ENCODE assay signal across 8 mouse cellular contexts in the genomic region with DNA sequence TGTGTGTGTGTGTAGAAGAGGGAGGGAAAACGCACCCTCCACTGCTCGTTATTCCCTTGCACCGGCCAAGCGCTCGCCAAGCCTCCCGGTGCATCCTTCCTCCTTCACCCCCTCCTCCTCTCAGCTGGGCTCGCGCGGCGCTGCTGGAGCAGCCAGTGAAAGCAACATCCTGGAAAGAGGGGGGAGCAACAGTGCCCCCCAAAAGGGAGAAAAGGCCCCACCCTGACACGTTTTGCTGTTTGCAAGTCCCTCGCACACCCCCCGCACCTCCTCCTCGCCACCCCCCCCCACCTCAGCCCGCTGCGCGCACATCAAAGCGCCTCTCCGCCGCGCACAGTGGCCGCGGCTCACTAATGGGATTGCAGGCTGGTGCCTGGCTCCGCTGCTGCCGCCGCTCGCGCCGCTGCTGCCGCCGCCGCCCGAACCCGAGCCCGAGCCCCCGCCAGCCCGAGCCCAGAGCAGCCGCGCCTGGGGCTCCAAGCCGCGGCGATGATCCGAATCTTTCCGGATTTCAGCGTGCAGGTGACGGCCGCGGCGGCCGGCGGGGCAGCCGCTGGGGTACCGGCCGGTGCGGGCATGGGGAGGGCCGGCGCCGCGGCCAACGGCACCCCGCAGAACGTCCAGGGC. TPM values are rescaled to one million over a fixed set of nuclear protein-coding genes. Genes with fewer than 3 reads are reported as not detected.
DNase-seq lines count a peak whose midpoint lies in the region; ATAC-seq and TF ChIP-seq lines count a peak whose summit lies in the region.

A gene (plus strand): TSS at position 577 of the 627 bp plus-strand sequence.

- no peaks in the 10 kb centered on the region for H3K36me3 ChIP-seq in kidney, embryonic 16.5 days (ENCODE audit: insufficient read depth, low read length)
- no peaks in the 10 kb centered on the region for H3K36me3 ChIP-seq in intestine, postnatal 0 days (ENCODE audit: control insufficient read depth, insufficient read depth)
- no peaks in the 10 kb centered on the region for H3K36me3 ChIP-seq in liver, embryonic 12.5 days

- H3K9me3 ChIP-seq in kidney, embryonic 16.5 days (ENCODE audit: low read length), result no peaks in the 10 kb centered on the region
- H3K9me3 ChIP-seq in intestine, postnatal 0 days (ENCODE audit: control insufficient read depth), result no peaks in the 10 kb centered on the region
- H3K9me3 ChIP-seq in liver, embryonic 12.5 days (replicated peaks), result no peaks in the 10 kb centered on the region

- peak within 1 kb of the TSS; percentile 50 for H3K9ac ChIP-seq in kidney, embryonic 16.5 days (replicated peaks; ENCODE audit: low read length)
- H3K9ac ChIP-seq in intestine, postnatal 0 days (ENCODE audit: low read depth, low read length), result no peak within 1 kb of the TSS
- 0 out of 2 replicates have a peak within 1 kb of the TSS, but pooled peaks have one; percentile 7 for H3K9ac ChIP-seq in liver, embryonic 12.5 days

- H3K4me1 ChIP-seq in kidney, embryonic 16.5 days (ENCODE audit: insufficient read depth, low read length), result peaks cover 33% of the 10 kb centered on the region
- H3K4me1 ChIP-seq in cerebellum, adult 2 months (ENCODE audit: control insufficient read depth, insufficient read depth, low read length), result no peaks in the 10 kb centered on the region
- H3K4me1 ChIP-seq in intestine, postnatal 0 days (replicated peaks; ENCODE audit: control insufficient read depth, insufficient read depth, low read length), result peaks cover 4% of the 10 kb centered on the region; the same call in 1 of the 2 replicates
- 0 out of 2 replicates have a peak, but pooled peaks cover 9% of the 10 kb centered on the region for H3K4me1 ChIP-seq in liver, embryonic 12.5 days

- peak within 1 kb of the TSS; percentile 56 for H3K4me3 ChIP-seq in kidney, embryonic 16.5 days (ENCODE audit: low read length)
- H3K4me3 ChIP-seq in cerebellum, adult 2 months (replicated peaks; ENCODE audit: insufficient read depth, low read depth, low read length), result peak within 1 kb of the TSS; percentile 51
- peak within 1 kb of the TSS; percentile 43 for H3K4me3 ChIP-seq in intestine, postnatal 0 days (ENCODE audit: low read depth, low read length)
- H3K4me3 ChIP-seq in liver, embryonic 12.5 days, result peak within 1 kb of the TSS; percentile 45

- WGBS in kidney, embryonic 16.5 days, result under 1% methylated on average over 44 of the region's 62 CpGs
- WGBS in cerebellum, adult 2 months, result under 1% methylated on average over 58 of the region's 62 CpGs
- under 1% methylated on average over 43 of the region's 62 CpGs for WGBS in intestine, postnatal 0 days
- 2% methylated on average over 51 of the region's 62 CpGs for WGBS in liver, embryonic 12.5 days (ENCODE audit: insufficient replicate concordance)

- peak within 1 kb of the TSS; percentile 86 for H3K4me2 ChIP-seq in kidney, embryonic 16.5 days (replicated peaks; ENCODE audit: low read depth, low read length)
- peak within 1 kb of the TSS; percentile 75 for H3K4me2 ChIP-seq in intestine, postnatal 0 days (replicated peaks; ENCODE audit: low read depth)
- H3K4me2 ChIP-seq in liver, embryonic 12.5 days, result peak within 1 kb of the TSS; percentile 59

- no peak for TF ChIP-seq CTCF in cerebellum, adult 2 months (IDR thresholded peaks at IDR 0.05; ENCODE audit: borderline replicate concordance, insufficient read depth, low read depth, low read length)
- no peak for TF ChIP-seq CTCF in intestine, postnatal 0 days (IDR thresholded peaks at IDR 0.05; ENCODE audit: low read depth)

- DNase-seq in kidney, adult 9 months, result no peak
- peak; percentile 33 to 39 for DNase-seq in cerebellum, adult 2 months
- peak; percentile 45 for DNase-seq in right cerebral cortex, postnatal 14 days
- DNase-seq in spleen, postnatal 4 days (ENCODE audit: low spot score in 2 of 2), result no peak

- no peak for TF ChIP-seq POLR2A in cerebellum, adult 2 months (IDR thresholded peaks at IDR 0.05; ENCODE audit: borderline replicate concordance, insufficient read depth, low read length)

- peaks cover 70% of the 10 kb centered on the region for H3K27me3 ChIP-seq in kidney, embryonic 16.5 days (ENCODE audit: insufficient read depth, low read length)
- H3K27me3 ChIP-seq in cerebellum, adult 2 months (ENCODE audit: control insufficient read depth, insufficient read depth, low read length), result peaks cover 4% of the 10 kb centered on the region; the same call in 1 of the 2 replicates
- peaks cover 72% of the 10 kb centered on the region for H3K27me3 ChIP-seq in intestine, postnatal 0 days (replicated peaks; ENCODE audit: control insufficient read depth, insufficient read depth, low read length)
- peaks cover 82% of the 10 kb centered on the region for H3K27me3 ChIP-seq in liver, embryonic 12.5 days (replicated peaks)

- no peak within 1 kb of the TSS for H3K27ac ChIP-seq in kidney, embryonic 16.5 days (ENCODE audit: low read length)
- no peak within 1 kb of the TSS; the same call in 1 of the 2 replicates for H3K27ac ChIP-seq in cerebellum, adult 2 months (ENCODE audit: insufficient read depth, low read length)
- no peak within 1 kb of the TSS for H3K27ac ChIP-seq in intestine, postnatal 0 days (ENCODE audit: low read depth, low read length)
- H3K27ac ChIP-seq in liver, embryonic 12.5 days, result no peak within 1 kb of the TSS

- no peak for ATAC-seq in kidney, embryonic 16.5 days (ENCODE audit: low FRiP score, low TSS enrichment)
- ATAC-seq in frontal cortex, adult (ENCODE audit: low TSS enrichment), result peak; percentile 55; the same call in 1 of the 2 replicates
- no peak for ATAC-seq in intestine, postnatal 0 days
- no peak for ATAC-seq in liver, embryonic 12.5 days

RNA-seq across cellular contexts. Expression of the gene that starts here (rescaled TPM):
- polyA plus RNA-seq in kidney, embryonic 16.5 days (2015; fragmentation: Nextera tagmentation; extraction: Ambion mirVana), result 0.92 and 2.1 TPM in 2 replicates
- polyA plus RNA-seq in cerebellum, adult 2 months (2012; rRNA removed), result 13.3 and 14.2 TPM in 2 replicates
- polyA plus RNA-seq in intestine, postnatal 0 days (2015; fragmentation: Nextera tagmentation; extraction: Ambion mirVana), result 0.48 and 0.98 TPM in 2 replicates
- 0.47 and 0.70 TPM in 2 replicates for polyA plus RNA-seq in liver, embryonic 12.5 days (2016; fragmentation: Nextera tagmentation; extraction: Ambion mirVana)

Comparison
In these comparisons a context has a peak if more than half of its experiments do, and no peak if none do; other contexts are left out.
1. DNase-seq: peak in cerebellum, adult 2 months (2 of 2) and right cerebral cortex, postnatal 14 days (single experiment); none in kidney, adult 9 months (single experiment) and spleen, postnatal 4 days (0 of 2).
2. Peak in every context shown above with its lines, with median percentiles within 50 percentile points of each other: H3K4me2 ChIP-seq and H3K4me3 ChIP-seq.